Mouse (Mus musculus) heart, embryonic 14.5 days (tissue): ENCODE data around the gene 5830411N06Rik. TPM values are rescaled to one million over a fixed set of nuclear protein-coding genes. Genes with fewer than 3 reads are reported as not detected.

Source experiments
- polyA plus RNA-seq: library from polyadenylated mRNA; unstranded; fragments of >200 nt; fragmentation: Nextera tagmentation; extraction: Ambion mirVana; gene quantifications from 2 replicates; pipeline ENCODE4 v1.2.1, GENCODE M21; 2014

Gene 5830411N06Rik
- polyA plus RNA-seq, 1 experiment from 2014 or later = not detected

Other genes starting within 250 kb of the 5830411N06Rik start
- 33.7 and 34.6 TPM in 2 replicates for gene Zfp511, start 210.9 kb upstream of the 5830411N06Rik start, polyA plus RNA-seq
- 32.8 and 34.2 TPM in 2 replicates for gene Tubgcp2, start 210.6 kb upstream of the 5830411N06Rik start, polyA plus RNA-seq
- gene Msx3, start 198.2 kb upstream of the 5830411N06Rik start, polyA plus RNA-seq = not detected in 2 replicates
- 0.20 and 0.42 TPM in 2 replicates for gene Caly, start 164.7 kb upstream of the 5830411N06Rik start, polyA plus RNA-seq
- 0.59 TPM in 1 of 2 replicates, not detected in the other for gene Prap1, start 153.9 kb upstream of the 5830411N06Rik start, polyA plus RNA-seq
- 108 and 111 TPM in 2 replicates for gene Fuom, start 144.8 kb upstream of the 5830411N06Rik start, polyA plus RNA-seq
- 12.4 and 12.5 TPM in 2 replicates for gene Paox, start 131.5 kb upstream of the 5830411N06Rik start, polyA plus RNA-seq
- gene Echs1, start 130.8 kb upstream of the 5830411N06Rik start, polyA plus RNA-seq = 220 and 227 TPM in 2 replicates
- 38.2 and 40.8 TPM in 2 replicates for gene Mtg1, start 109.7 kb upstream of the 5830411N06Rik start, polyA plus RNA-seq
- gene Sprn, start 92.4 kb upstream of the 5830411N06Rik start, polyA plus RNA-seq = 0.11 TPM in 1 of 2 replicates, not detected in the other
- not detected in 2 replicates for gene Olfr522, start 82.5 kb upstream of the 5830411N06Rik start, polyA plus RNA-seq
- gene Olfr523, start 74.1 kb upstream of the 5830411N06Rik start, polyA plus RNA-seq = not detected in 2 replicates
- gene Olfr524, start 41.3 kb upstream of the 5830411N06Rik start, polyA plus RNA-seq = not detected in 2 replicates
- gene Cd163l1, start 29.0 kb upstream of the 5830411N06Rik start, polyA plus RNA-seq = not detected in 2 replicates
- gene Olfr525, start 73.6 kb downstream of the 5830411N06Rik start, polyA plus RNA-seq = not detected in 2 replicates
- gene Olfr527, start 86.7 kb downstream of the 5830411N06Rik start, polyA plus RNA-seq = not detected in 2 replicates
- gene Olfr60, start 114.4 kb downstream of the 5830411N06Rik start, polyA plus RNA-seq = not detected in 2 replicates
- gene Olfr530, start 129.0 kb downstream of the 5830411N06Rik start, polyA plus RNA-seq = not detected in 2 replicates
- not detected in 2 replicates for gene Olfr531, start 155.6 kb downstream of the 5830411N06Rik start, polyA plus RNA-seq
- not detected in 2 replicates for gene Olfr532, start 174.4 kb downstream of the 5830411N06Rik start, polyA plus RNA-seq
- gene Olfr533, start 216.1 kb downstream of the 5830411N06Rik start, polyA plus RNA-seq = not detected in 2 replicates
- not detected in 2 replicates for gene Olfr535, start 236.9 kb downstream of the 5830411N06Rik start, polyA plus RNA-seq